Comparison of ENCODE assay signal across 17 mouse cellular contexts in genomic region chr16:95469262-95470139, GRCm38 (mm10).
DNase-seq lines count a peak whose midpoint lies in the region; ATAC-seq lines count a peak whose summit lies in the region.
"Had no signal": no experiment of that assay in that cellular context is flagged by ENCODE, and none has a peak within 500 bp of the region (broad histone marks: within the 10 kb centered on the region; RNA-seq: fewer than 3 reads in every experiment).

No protein-coding gene starts in this region.

- no peak for ATAC-seq in neural tube, embryonic 15.5 days (ENCODE audit: low FRiP score)
- peak; percentile 73 for ATAC-seq in embryonic facial prominence, embryonic 11.5 days (replicated peaks; ENCODE audit: insufficient number of reproducible peaks, low FRiP score, low TSS enrichment, low read depth)
- peak; percentile 86 for ATAC-seq in limb, embryonic 11.5 days (ENCODE audit: insufficient number of reproducible peaks, low FRiP score, low TSS enrichment, low read depth)
- ATAC-seq: lung, postnatal 0 days; midbrain, embryonic 16.5 days had no signal

- no peak overlapping the region for H3K27ac ChIP-seq in neural tube, embryonic 15.5 days (replicated peaks)
- peak overlapping the region; percentile 23 for H3K27ac ChIP-seq in embryonic facial prominence, embryonic 11.5 days (replicated peaks; ENCODE audit: low read depth, low read length)
- H3K27ac ChIP-seq in limb, embryonic 11.5 days (replicated peaks; ENCODE audit: low read depth, low read length): peak overlapping the region; percentile 91
- H3K27ac ChIP-seq: liver, embryonic 15.5 days; neural tube, embryonic 12.5 days had no signal

- H3K4me2 ChIP-seq in neural tube, embryonic 15.5 days: no peak overlapping the region
- no peak overlapping the region for H3K4me2 ChIP-seq in embryonic facial prominence, embryonic 11.5 days (ENCODE audit: low read depth, low read length)
- H3K4me2 ChIP-seq in limb, embryonic 11.5 days (ENCODE audit: low read depth, severe bottlenecking): peak overlapping the region; percentile 31; the same call in 1 of the 2 replicates
- H3K4me2 ChIP-seq: liver, embryonic 15.5 days; neural tube, embryonic 12.5 days had no signal

- DNase-seq in neural tube, embryonic 10.5 days (ENCODE audit: extremely low spot score, low spot score): peak; percentile 39
- DNase-seq in embryonic facial prominence, embryonic 11.5 days (ENCODE audit: low spot score): peak; percentile 92
- DNase-seq in limb, embryonic 11.5 days (ENCODE audit: low spot score): peak; percentile 90
- DNase-seq in cerebellum, adult 8-10 months: no peak
- no peak for DNase-seq in c-Kit-positive CD71-positive TER-119-positive erythroid progenitor cells, embryonic 14.5 days (ENCODE audit: low spot score)
- no peak for DNase-seq in adrenal gland, postnatal 25 days
- DNase-seq: adrenal gland, adult 2 months; cerebellum, adult 11-12 months; gastrocnemius, postnatal 14 days; heart, postnatal 10 days; kidney, adult 9 months; spleen, adult 18-20 months had no signal

- no peaks in the 10 kb centered on the region for H3K27me3 ChIP-seq in neural tube, embryonic 15.5 days (replicated peaks)
- no peaks in the 10 kb centered on the region for H3K27me3 ChIP-seq in embryonic facial prominence, embryonic 11.5 days (ENCODE audit: control insufficient read depth, insufficient read depth, low read length)
- H3K27me3 ChIP-seq in limb, embryonic 11.5 days (ENCODE audit: control insufficient read depth, insufficient read depth, low read length): no peaks in the 10 kb centered on the region
- H3K27me3 ChIP-seq: liver, embryonic 15.5 days; neural tube, embryonic 12.5 days had no signal

- no peak overlapping the region for H3K4me3 ChIP-seq in neural tube, embryonic 15.5 days (replicated peaks)
- H3K4me3 ChIP-seq in embryonic facial prominence, embryonic 11.5 days (ENCODE audit: low read depth, low read length): no peak overlapping the region
- no peak overlapping the region for H3K4me3 ChIP-seq in limb, embryonic 11.5 days (ENCODE audit: low read depth, low read length)
- H3K4me3 ChIP-seq: liver, embryonic 15.5 days; neural tube, embryonic 12.5 days had no signal

- H3K4me1 ChIP-seq in neural tube, embryonic 15.5 days: 0 out of 2 replicates have a peak, but pooled peaks cover 3% of the 10 kb centered on the region
- no peaks in the 10 kb centered on the region for H3K4me1 ChIP-seq in embryonic facial prominence, embryonic 11.5 days (ENCODE audit: control insufficient read depth, insufficient read depth, low read length)
- peaks cover 20% of the 10 kb centered on the region for H3K4me1 ChIP-seq in limb, embryonic 11.5 days (ENCODE audit: control insufficient read depth, insufficient read depth, low read length)
- H3K4me1 ChIP-seq: liver, embryonic 15.5 days; neural tube, embryonic 12.5 days had no signal

- WGBS in neural tube, embryonic 15.5 days: 85% methylated on average over 9 of the region's 9 CpGs
- 25% methylated on average over 9 of the region's 9 CpGs for WGBS in embryonic facial prominence, embryonic 11.5 days
- WGBS in limb, embryonic 11.5 days: 25% methylated on average over 9 of the region's 9 CpGs

- H3K9me3 ChIP-seq in neural tube, embryonic 15.5 days (replicated peaks): no peaks in the 10 kb centered on the region
- no peaks in the 10 kb centered on the region for H3K9me3 ChIP-seq in embryonic facial prominence, embryonic 11.5 days (replicated peaks; ENCODE audit: control insufficient read depth, low read length)
- no peaks in the 10 kb centered on the region for H3K9me3 ChIP-seq in limb, embryonic 11.5 days (ENCODE audit: control insufficient read depth, low read length)
- H3K9me3 ChIP-seq: liver, embryonic 15.5 days; neural tube, embryonic 12.5 days had no signal

- no peak overlapping the region for H3K9ac ChIP-seq in neural tube, embryonic 15.5 days (replicated peaks)
- no peak overlapping the region for H3K9ac ChIP-seq in embryonic facial prominence, embryonic 11.5 days (replicated peaks; ENCODE audit: low read length)
- no peak overlapping the region; the same call in none of the 2 replicates for H3K9ac ChIP-seq in limb, embryonic 11.5 days (ENCODE audit: low read length)
- H3K9ac ChIP-seq: liver, embryonic 15.5 days; neural tube, embryonic 12.5 days had no signal

- H3K36me3 ChIP-seq in neural tube, embryonic 15.5 days: no peaks in the 10 kb centered on the region
- H3K36me3 ChIP-seq in embryonic facial prominence, embryonic 11.5 days (replicated peaks; ENCODE audit: control insufficient read depth, insufficient read depth, low read depth, low read length): no peaks in the 10 kb centered on the region
- H3K36me3 ChIP-seq in limb, embryonic 11.5 days (ENCODE audit: control insufficient read depth, insufficient read depth, low read length): no peaks in the 10 kb centered on the region
- H3K36me3 ChIP-seq: liver, embryonic 15.5 days; neural tube, embryonic 12.5 days had no signal

Comparison
In these comparisons a context has a peak if more than half of its experiments do, and no peak if none do; other contexts are left out.
1. DNase-seq: peak in neural tube, embryonic 10.5 days (single experiment), embryonic facial prominence, embryonic 11.5 days (single experiment) and limb, embryonic 11.5 days (single experiment); none in cerebellum, adult 8-10 months (single experiment), c-Kit-positive CD71-positive TER-119-positive erythroid progenitor cells, embryonic 14.5 days (single experiment) and adrenal gland, postnatal 25 days (single experiment).